Mouse (Mus musculus) heart, adult 2 months (tissue): ENCODE measurements at regions not wholly inside any gene's neighbourhood (a gene's known extent, or its start where the extent isn't known, plus 50 kb on each side); places are given as distances from the start of the nearest gene placed in this dataset.

Experiments used
- DNase-seq, 2 experiments: peaks; one replicate each; pipeline ENCODE4 v3.0.0; 2021
- H3K27ac ChIP-seq: fragments of 200-600 bp; 2 replicates; pipeline ENCODE4 v1.8.1; 2022
- H3K27me3 ChIP-seq: fragments of 200-500 bp; 2 replicates; pipeline ENCODE4 v1.6.1; 2012; ENCODE audit warnings: mild to moderate bottlenecking, low read length, inconsistent platforms, mixed read lengths; ENCODE audit not compliant: control insufficient read depth, insufficient read depth
- H3K36me3 ChIP-seq: fragments of 200-500 bp; 2 replicates; pipeline ENCODE4 v1.6.1; 2012; ENCODE audit warnings: low read length, inconsistent platforms; ENCODE audit not compliant: control insufficient read depth, insufficient read depth
- H3K4me1 ChIP-seq: fragments of 200-500 bp; 2 replicates; pipeline ENCODE4 v1.6.1; 2011; ENCODE audit warnings: low read length; ENCODE audit not compliant: control insufficient read depth, insufficient read depth
- H3K4me3 ChIP-seq: fragments of 200-600 bp; 2 replicates; pipeline ENCODE4 v1.8.1; 2022
- H3K79me2 ChIP-seq: fragments of 200-500 bp; replicated peaks from 2 replicates; pipeline ENCODE4 v1.6.1; 2012; ENCODE audit warnings: mild to moderate bottlenecking, inconsistent platforms, low read length, moderate library complexity, mixed read lengths; ENCODE audit not compliant: control insufficient read depth, insufficient read depth
- H3K9ac ChIP-seq: fragments of 200-500 bp; 2 replicates; pipeline ENCODE4 v1.6.1; 2012; ENCODE audit warnings: low read depth, mild to moderate bottlenecking, control low read depth, inconsistent platforms, low read length, mixed read lengths
- CTCF ChIP-seq: fragments of 200-600 bp; IDR thresholded peaks from 2 replicates; pipeline ENCODE4 v1.8.1; 2022; ENCODE audit warnings: antibody characterized with exemption, mild to moderate bottlenecking, moderate library complexity
- EP300 ChIP-seq: fragments of 200-500 bp; IDR thresholded peaks from 2 replicates; pipeline ENCODE4 v1.6.1; 2011; ENCODE audit warnings: low read depth, low read length, control low read depth; ENCODE audit not compliant: insufficient read depth
- POLR2A ChIP-seq: fragments of 200-500 bp; IDR thresholded peaks from 2 replicates; pipeline ENCODE4 v1.6.1; 2011; ENCODE audit warnings: mild to moderate bottlenecking, low read depth, low read length, control low read depth; ENCODE audit not compliant: insufficient read depth
- WGBS: fragments of 180-500 bp; shearing (Covaris S2); methylation state at CpG from one replicate; pipeline ENCODE4 v1.1.7; 2018; 5-methylcytosine and 5-hydroxymethylcytosine counted together
- intact Hi-C: fragments of 180-260 bp; cut with DNase I; formaldehyde crosslinking; loops from one replicate; pipeline ENCODE4 v1.15.1; 2025

DNA sequence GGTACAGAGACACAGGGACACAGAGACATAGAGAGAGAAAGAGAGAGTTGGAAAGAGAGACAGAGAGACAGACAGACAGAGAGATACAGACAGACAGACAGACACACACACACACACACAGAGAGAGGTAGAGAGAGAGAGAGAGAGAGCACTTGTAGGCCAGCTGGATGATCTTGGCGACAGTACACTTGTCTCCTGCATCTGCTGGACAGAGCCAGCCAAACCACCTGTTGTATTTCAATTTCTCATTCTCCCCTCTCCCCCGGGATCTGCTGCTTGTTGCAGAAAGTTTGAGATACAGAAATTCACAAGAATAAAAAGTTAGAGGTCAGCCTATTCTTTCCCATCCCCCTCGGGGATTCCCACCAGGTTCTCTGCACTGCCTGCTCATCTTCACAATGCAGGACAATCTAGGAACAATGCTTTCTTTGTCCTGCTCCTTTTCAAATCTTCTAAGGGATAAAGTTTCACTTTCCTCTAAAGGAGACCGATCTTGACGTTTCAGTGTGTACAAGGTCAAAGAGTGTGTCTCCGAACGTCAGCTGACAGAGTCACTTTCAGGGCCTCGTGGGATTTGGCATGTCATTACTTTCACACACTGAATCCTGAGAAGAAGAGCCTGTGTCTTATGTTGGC is 94.4 kb upstream of the Nectin3 start:
- 37% methylated on average over 8 of the region's 8 CpGs for WGBS
- Histone ChIP-seq H3K9ac (no peak overlapping the region), H3K36me3 (no peaks in the 10 kb centered on the region), H3K4me3 (no peak overlapping the region), H3K79me2 (no peaks in the 10 kb centered on the region), H3K27ac (no peak overlapping the region), H3K27me3 (no peaks in the 10 kb centered on the region), H3K4me1 (no peaks in the 10 kb centered on the region)
- TF ChIP-seq POLR2A, result no peak
- TF ChIP-seq CTCF, result no peak
- TF ChIP-seq EP300, result no peak
- no peak for DNase-seq
- intact Hi-C loops, result no loop called here

- no peak for TF ChIP-seq CTCF
- TF ChIP-seq EP300, result no peak
- TF ChIP-seq POLR2A, result no peak
- DNase-seq, result no peak
- no peaks in the 10 kb centered on the region for H3K27me3 ChIP-seq
- no peak overlapping the region for H3K4me3 ChIP-seq
- no peak overlapping the region for H3K27ac ChIP-seq
- 22% methylated on average over 1 of the region's 1 CpGs for WGBS
- no peaks in the 10 kb centered on the region for H3K36me3 ChIP-seq
- intact Hi-C loops, result no loop called here
- no peak overlapping the region for H3K9ac ChIP-seq
- peaks cover 6% of the 10 kb centered on the region for H3K4me1 ChIP-seq
- no peaks in the 10 kb centered on the region for H3K79me2 ChIP-seq
Observed at GRCm38 (mm10) chr16:46587056-46587455, 88.7 kb upstream of the Nectin3 start.

GRCm38 (mm10) chr16:46584502-46584901 is 86.2 kb upstream of the Nectin3 start:
- intact Hi-C loops, result no loop called here
- Histone ChIP-seq H3K27me3 (no peaks in the 10 kb centered on the region), H3K4me1 (peaks cover 6% of the 10 kb centered on the region), H3K4me3 (no peak overlapping the region), H3K36me3 (no peaks in the 10 kb centered on the region), H3K9ac (no peak overlapping the region), H3K79me2 (no peaks in the 10 kb centered on the region), H3K27ac (no peak overlapping the region)
- TF ChIP-seq POLR2A, result no peak
- TF ChIP-seq EP300, result no peak
- TF ChIP-seq CTCF, result no peak
- DNase-seq, result peak in 1 of 2 experiments; percentile 15

DNA sequence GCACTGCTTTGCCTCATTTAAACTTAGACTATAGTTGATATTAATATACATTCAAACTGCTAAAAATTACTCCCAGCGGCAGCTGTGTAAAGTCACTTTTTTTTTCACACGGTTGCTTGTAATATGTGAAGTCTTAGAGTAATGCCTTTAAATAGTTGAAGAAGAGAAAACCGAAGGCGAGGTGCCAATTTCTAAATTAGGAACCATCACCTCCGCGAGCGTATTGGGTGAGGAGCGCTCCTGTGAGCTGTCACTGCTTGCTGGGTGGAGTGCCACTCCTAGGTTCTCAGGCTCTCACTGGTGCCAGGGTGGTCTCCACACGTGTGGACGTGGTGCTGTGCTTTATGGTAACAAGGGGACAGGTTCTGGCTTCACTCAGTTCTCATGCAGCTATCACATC is 82.8 kb upstream of the Nectin3 start:
- H3K36me3 ChIP-seq, result no peaks in the 10 kb centered on the region
- no peak overlapping the region for H3K4me3 ChIP-seq
- no peaks in the 10 kb centered on the region for H3K27me3 ChIP-seq
- 53% methylated on average over 10 of the region's 10 CpGs for WGBS
- H3K27ac ChIP-seq, result no peak overlapping the region
- TF ChIP-seq CTCF, result no peak
- TF ChIP-seq POLR2A, result no peak
- TF ChIP-seq EP300, result no peak
- intact Hi-C loops, result no loop called here
- H3K9ac ChIP-seq, result no peak overlapping the region
- no peaks in the 10 kb centered on the region for H3K79me2 ChIP-seq
- peak in 1 of 2 experiments; percentile 22 for DNase-seq
- H3K4me1 ChIP-seq, result peaks cover 6% of the 10 kb centered on the region

DNA sequence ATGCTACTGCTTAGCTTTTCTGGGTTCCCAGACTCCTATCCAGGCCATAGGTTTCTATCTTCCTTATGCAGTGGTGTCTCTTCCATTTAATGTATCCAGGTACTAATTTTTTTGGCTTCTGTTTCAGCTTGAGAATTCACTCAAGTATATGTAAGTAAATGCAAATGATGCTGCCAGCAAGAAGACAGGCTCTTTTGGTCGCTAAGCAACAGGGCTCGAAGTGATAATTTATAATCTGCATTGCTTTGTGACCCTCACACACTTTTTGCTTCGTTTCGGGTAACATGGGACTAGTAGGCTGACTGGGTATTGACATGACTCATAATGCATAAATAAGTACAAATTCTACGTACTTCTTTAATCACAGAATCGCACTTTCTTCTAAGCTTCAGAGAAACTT is 75.9 kb upstream of the Nectin3 start:
- no peak for DNase-seq
- Histone ChIP-seq H3K9ac (no peak overlapping the region), H3K27ac (no peak overlapping the region), H3K4me3 (no peak overlapping the region), H3K27me3 (no peaks in the 10 kb centered on the region), H3K4me1 (no peaks in the 10 kb centered on the region), H3K79me2 (no peaks in the 10 kb centered on the region), H3K36me3 (no peaks in the 10 kb centered on the region)
- TF ChIP-seq EP300, result no peak
- TF ChIP-seq POLR2A, result no peak
- no peak for TF ChIP-seq CTCF
- 77% methylated on average over 6 of the region's 6 CpGs for WGBS
- intact Hi-C loops, result no loop called here

- no peaks in the 10 kb centered on the region for H3K79me2 ChIP-seq
- no peak overlapping the region for H3K4me3 ChIP-seq
- no peak overlapping the region for H3K9ac ChIP-seq
- no peak overlapping the region for H3K27ac ChIP-seq
- no peaks in the 10 kb centered on the region for H3K4me1 ChIP-seq
- H3K36me3 ChIP-seq, result no peaks in the 10 kb centered on the region
- intact Hi-C loops, result no loop called here
- no peak for TF ChIP-seq CTCF
- 48% methylated on average over 1 of the region's 1 CpGs for WGBS
- no peaks in the 10 kb centered on the region for H3K27me3 ChIP-seq
- DNase-seq, result no peak
Observed at GRCm38 (mm10) chr16:46567446-46567845, 69.1 kb upstream of the Nectin3 start.
